Mouse (Mus musculus) midbrain, embryonic 12.5 days (tissue): ENCODE data around the gene Cnot2. TPM values are rescaled to one million over a fixed set of nuclear protein-coding genes. Genes with fewer than 3 reads are reported as not detected.
A peak's percentile ranks its signal among the peaks of the same experiment; 100 is the strongest.
"Not testable (repeated sequence)": the region's sequence is repeated elsewhere in the genome, so short reads cannot be mapped to it uniquely, and the experiment has no call there.

Experiments used
- ATAC-seq: fragments of 200-750 bp; cut with Nextera tagmentation; 2 replicates; pipeline ENCODE4 v1.8.0; 2017; ENCODE audit warnings: low read depth, moderate TSS enrichment, moderate library complexity; ENCODE audit not compliant: low FRiP score
- H3K27ac ChIP-seq: fragments of 300-500 bp; sonication (generic); replicated peaks from 2 replicates; pipeline ENCODE4 v1.5.1; 2016; ENCODE audit warnings: mild to moderate bottlenecking
- H3K27me3 ChIP-seq: fragments of 300-500 bp; sonication (generic); 2 replicates; pipeline ENCODE4 v1.6.1; 2016; ENCODE audit warnings: mild to moderate bottlenecking
- H3K36me3 ChIP-seq: fragments of 300-500 bp; sonication (generic); 2 replicates; pipeline ENCODE4 v1.6.1; 2016
- H3K4me1 ChIP-seq: fragments of 300-500 bp; sonication (generic); 2 replicates; pipeline ENCODE4 v1.6.1; 2016
- H3K4me2 ChIP-seq: fragments of 300-500 bp; sonication (generic); replicated peaks from 2 replicates; pipeline ENCODE4 v1.6.1; 2016; ENCODE audit warnings: mild to moderate bottlenecking, moderate library complexity
- H3K4me3 ChIP-seq: fragments of 300-500 bp; sonication (generic); 2 replicates; pipeline ENCODE4 v1.5.1; 2016; ENCODE audit warnings: mild to moderate bottlenecking
- H3K9ac ChIP-seq: fragments of 300-500 bp; sonication (generic); replicated peaks from 2 replicates; pipeline ENCODE4 v1.6.1; 2016; ENCODE audit warnings: mild to moderate bottlenecking, moderate library complexity
- H3K9me3 ChIP-seq: fragments of 300-500 bp; sonication (generic); 2 replicates; pipeline ENCODE4 v1.6.1; 2016; ENCODE audit warnings: mild to moderate bottlenecking
- WGBS: fragments of 180-500 bp; shearing (Covaris S2); methylation state at CpG from one replicate; pipeline ENCODE4 v1.1.7; 2016; 5-methylcytosine and 5-hydroxymethylcytosine counted together
- polyA plus RNA-seq: library from polyadenylated mRNA; unstranded; fragments of >200 nt; fragmentation: Nextera tagmentation; extraction: Ambion mirVana; gene quantifications from 2 replicates; pipeline ENCODE4 v1.2.1, GENCODE M21; 2016

Cnot2 gene
- polyA plus RNA-seq, 1 experiment from 2014 or later: 123 TPM

GRCm38 (mm10) chr10:116578375-116578774, 2.9 kb downstream of the Cnot2 start:
- no peak overlapping the region for H3K4me2 ChIP-seq
- no peak overlapping the region for H3K4me3 ChIP-seq
- H3K36me3 ChIP-seq: no peaks in the 10 kb centered on the region
- no peaks in the 10 kb centered on the region for H3K27me3 ChIP-seq
- H3K9me3 ChIP-seq: no peaks in the 10 kb centered on the region
- H3K4me1 ChIP-seq: peaks cover 14% of the 10 kb centered on the region
- no peak overlapping the region for H3K9ac ChIP-seq
- no peak for ATAC-seq
- H3K27ac ChIP-seq: no peak overlapping the region

DNA sequence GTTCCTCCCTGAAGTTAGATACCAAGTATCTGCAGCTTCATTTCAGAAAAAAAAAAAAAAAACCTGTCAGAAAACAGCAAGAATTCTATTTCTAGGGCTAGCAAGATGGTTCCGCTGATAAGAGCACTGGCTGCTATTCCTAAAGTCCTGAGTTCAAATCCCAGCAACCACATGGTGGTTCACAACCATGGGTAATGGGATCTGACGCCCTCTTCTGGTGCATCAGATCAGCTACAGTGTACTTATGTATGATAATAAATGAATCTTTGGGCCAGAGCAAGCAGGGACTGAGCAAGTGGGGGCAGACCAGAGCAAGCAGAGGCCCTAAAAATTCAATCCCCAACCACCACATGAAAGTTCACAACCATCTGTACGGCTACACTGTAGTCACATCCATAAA, 4.1 kb downstream of the Cnot2 start:
- H3K4me1 ChIP-seq: 0 out of 2 replicates have a peak, but pooled peaks cover 11% of the 10 kb centered on the region
- H3K4me3 ChIP-seq: no peak overlapping the region
- 90% methylated on average over 3 of the region's 3 CpGs for WGBS
- H3K9ac ChIP-seq: no peak overlapping the region
- ATAC-seq: no peak
- no peak overlapping the region for H3K27ac ChIP-seq
- H3K9me3 ChIP-seq: no peaks in the 10 kb centered on the region
- H3K27me3 ChIP-seq: no peaks in the 10 kb centered on the region
- no peaks in the 10 kb centered on the region for H3K36me3 ChIP-seq
- no peak overlapping the region for H3K4me2 ChIP-seq

DNA sequence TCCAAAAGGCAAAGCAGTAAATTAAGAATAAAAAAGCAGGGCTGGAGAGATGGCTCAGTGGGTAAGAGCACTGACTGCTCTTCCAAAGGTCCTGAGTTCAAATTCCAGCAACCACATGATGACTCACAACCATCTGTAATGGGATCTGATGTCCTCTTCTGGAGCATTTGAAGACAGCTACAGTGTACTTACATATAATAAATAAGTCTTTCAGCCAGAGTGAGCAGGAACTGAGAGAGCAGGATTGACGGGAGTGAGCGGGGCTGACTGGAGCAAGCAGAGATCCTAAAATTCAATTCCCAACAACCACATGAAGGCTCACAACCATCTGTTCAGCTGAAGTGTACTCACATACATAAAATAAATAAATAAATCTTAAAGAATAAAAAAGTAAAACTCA, 5.2 kb downstream of the Cnot2 start:
- ATAC-seq, H3K4me3 ChIP-seq, H3K9me3 ChIP-seq, H3K4me2 ChIP-seq, H3K27ac ChIP-seq, H3K9ac ChIP-seq, H3K27me3 ChIP-seq, H3K36me3 ChIP-seq: not testable (repeated sequence)
- H3K4me1 ChIP-seq: 0 out of 2 replicates have a peak, but pooled peaks cover 11% of the 10 kb centered on the region
- 88% methylated on average over 2 of the region's 2 CpGs for WGBS

- H3K4me3 ChIP-seq: no peak overlapping the region
- WGBS: 88% methylated on average over 7 of the region's 7 CpGs
- no peaks in the 10 kb centered on the region for H3K36me3 ChIP-seq
- H3K9me3 ChIP-seq: no peaks in the 10 kb centered on the region
- no peak overlapping the region for H3K9ac ChIP-seq
- H3K4me1 ChIP-seq: peaks cover 2% of the 10 kb centered on the region; the same call in 1 of the 2 replicates
- H3K4me2 ChIP-seq: no peak overlapping the region
- no peak overlapping the region for H3K27ac ChIP-seq
- no peaks in the 10 kb centered on the region for H3K27me3 ChIP-seq
- ATAC-seq: no peak
These were observed 10.8 kb downstream of the Cnot2 start for GRCm38 (mm10) chr10:116570526-116570925.

GRCm38 (mm10) chr10:116568539-116568938, 12.8 kb downstream of the Cnot2 start:
- H3K4me3 ChIP-seq: no peak overlapping the region
- H3K4me2 ChIP-seq: no peak overlapping the region
- H3K9me3 ChIP-seq: no peaks in the 10 kb centered on the region
- no peaks in the 10 kb centered on the region for H3K36me3 ChIP-seq
- WGBS: 75% methylated on average over 1 of the region's 1 CpGs
- H3K27me3 ChIP-seq: no peaks in the 10 kb centered on the region
- no peak for ATAC-seq
- H3K9ac ChIP-seq: no peak overlapping the region
- no peak overlapping the region for H3K27ac ChIP-seq
- peaks cover 2% of the 10 kb centered on the region; the same call in 1 of the 2 replicates for H3K4me1 ChIP-seq

DNA sequence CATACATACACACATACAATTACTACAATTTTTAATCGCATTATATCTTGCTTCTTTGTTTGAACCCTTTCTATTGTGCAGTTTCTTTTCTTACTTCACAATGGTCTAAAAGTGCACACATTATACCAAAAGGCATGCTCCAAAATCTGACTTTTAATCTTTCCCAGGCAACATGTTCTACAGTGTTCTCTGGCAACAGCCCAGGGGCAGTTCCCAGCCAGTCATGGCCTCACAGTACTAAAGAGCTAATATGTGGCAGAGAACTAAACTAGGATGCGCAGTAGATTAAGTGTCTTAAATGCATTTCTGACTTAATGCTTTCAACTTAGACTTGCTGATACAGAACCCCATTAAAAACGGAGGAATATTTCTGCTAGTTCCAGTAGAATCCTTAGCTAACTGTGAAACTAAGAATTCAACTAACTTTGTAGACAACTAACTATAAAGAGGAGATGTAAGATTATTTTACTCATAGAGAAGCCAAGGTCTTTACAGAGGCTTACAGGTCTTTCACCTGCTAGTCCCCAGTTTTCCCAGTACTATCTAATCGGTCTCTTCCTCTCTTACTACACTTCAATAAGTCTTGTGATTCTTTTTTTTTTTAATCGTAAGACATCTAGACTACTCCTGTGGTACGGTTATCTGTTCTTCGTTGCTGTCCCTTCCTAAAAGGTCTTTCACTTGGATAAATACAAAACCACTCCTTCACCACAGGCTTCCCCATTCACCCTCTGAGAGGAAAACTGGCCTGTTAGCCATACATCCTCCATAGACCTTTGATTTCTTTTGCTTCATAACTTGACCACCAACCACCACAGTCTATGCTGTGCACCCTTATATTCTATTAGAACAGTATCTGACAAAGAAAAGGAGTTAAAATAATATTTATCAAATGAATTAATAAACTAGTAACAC, 13.6 kb downstream of the Cnot2 start:
- Histone ChIP-seq H3K4me1 (peaks cover 8% of the 10 kb centered on the region), H3K9ac (no peak overlapping the region), H3K27ac (no peak overlapping the region), H3K4me3 (no peak overlapping the region), H3K27me3 (no peaks in the 10 kb centered on the region), H3K36me3 (no peaks in the 10 kb centered on the region), H3K4me2 (no peak overlapping the region), H3K9me3 (no peaks in the 10 kb centered on the region)
- no peak for ATAC-seq
- WGBS: 89% methylated on average over 7 of the region's 7 CpGs

GRCm38 (mm10) chr10:116566492-116566891, 14.8 kb downstream of the Cnot2 start:
- ATAC-seq, H3K9ac ChIP-seq, H3K27me3 ChIP-seq, H3K27ac ChIP-seq, H3K4me2 ChIP-seq, H3K36me3 ChIP-seq, H3K4me3 ChIP-seq, H3K9me3 ChIP-seq: not testable (repeated sequence)
- H3K4me1 ChIP-seq: peaks cover 14% of the 10 kb centered on the region
- WGBS: 89% methylated on average over 4 of the region's 4 CpGs

GRCm38 (mm10) chr10:116564828-116565602, 16.3 kb downstream of the Cnot2 start:
- 95% methylated on average over 14 of the region's 14 CpGs for WGBS
- Histone ChIP-seq H3K27ac (no peak overlapping the region), H3K4me3 (no peak overlapping the region), H3K9me3 (no peaks in the 10 kb centered on the region), H3K27me3 (no peaks in the 10 kb centered on the region), H3K4me2 (no peak overlapping the region), H3K36me3 (no peaks in the 10 kb centered on the region), H3K4me1 (peaks cover 14% of the 10 kb centered on the region), H3K9ac (no peak overlapping the region)
- no peak for ATAC-seq

GRCm38 (mm10) chr10:116562731-116563480, 18.4 kb downstream of the Cnot2 start:
- no peak for ATAC-seq
- 69% methylated on average over 4 of the region's 4 CpGs for WGBS

DNA sequence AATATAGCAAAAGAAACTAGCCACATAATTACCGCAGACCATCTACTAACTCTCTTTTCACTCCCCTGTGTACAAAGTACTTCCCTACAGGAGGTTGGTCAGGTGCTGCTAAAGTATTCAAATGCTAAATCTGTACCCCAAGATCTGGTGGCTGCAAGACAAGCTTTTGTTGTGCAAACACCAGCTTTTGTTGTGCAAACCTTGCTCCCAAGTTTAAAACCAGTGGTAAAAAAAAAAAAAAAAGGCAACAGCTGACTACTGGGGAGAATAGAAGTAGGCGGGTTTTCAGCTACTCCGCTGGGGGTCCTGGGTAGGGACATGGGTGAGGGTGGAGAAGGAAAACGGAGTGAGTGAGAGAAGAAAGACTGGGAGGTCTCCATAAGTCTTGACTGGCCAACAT, 19.1 kb downstream of the Cnot2 start:
- Histone ChIP-seq H3K4me3 (no peak overlapping the region), H3K4me2 (no peak overlapping the region), H3K9me3 (peaks cover 4% of the 10 kb centered on the region; the same call in 1 of the 2 replicates), H3K36me3 (no peaks in the 10 kb centered on the region), H3K27me3 (no peaks in the 10 kb centered on the region), H3K4me1 (peaks cover 14% of the 10 kb centered on the region), H3K9ac (no peak overlapping the region), H3K27ac (no peak overlapping the region)
- WGBS: 7% methylated on average over 4 of the region's 4 CpGs
- ATAC-seq: peak; percentile 62

More at GRCm38 (mm10) chr10:116562731-116563480, 18.4 kb downstream of the Cnot2 start:
- H3K4me1 ChIP-seq: peaks cover 14% of the 10 kb centered on the region
- no peaks in the 10 kb centered on the region for H3K9me3 ChIP-seq
- H3K36me3 ChIP-seq: no peaks in the 10 kb centered on the region
- no peak overlapping the region for H3K27ac ChIP-seq
- H3K4me2 ChIP-seq: no peak overlapping the region
- H3K4me3 ChIP-seq: no peak overlapping the region
- no peaks in the 10 kb centered on the region for H3K27me3 ChIP-seq
- H3K9ac ChIP-seq: no peak overlapping the region

- Histone ChIP-seq H3K36me3 (no peaks in the 10 kb centered on the region), H3K4me1 (peaks cover 14% of the 10 kb centered on the region), H3K27ac (no peak overlapping the region), H3K4me2 (no peak overlapping the region), H3K27me3 (no peaks in the 10 kb centered on the region), H3K4me3 (no peak overlapping the region), H3K9ac (no peak overlapping the region), H3K9me3 (peaks cover 17% of the 10 kb centered on the region; the same call in 1 of the 2 replicates)
- 88% methylated on average over 1 of the region's 1 CpGs for WGBS
- ATAC-seq: no peak
These were observed 22.1 kb downstream of the Cnot2 start for GRCm38 (mm10) chr10:116559171-116559570.
